Mouse (Mus musculus) thymus, postnatal 0 days (tissue): ENCODE results near the gene Garnl3. TPM values are rescaled to one million over a fixed set of nuclear protein-coding genes. Genes with fewer than 3 reads are reported as not detected.
"Not testable (repeated sequence)": the region's sequence is repeated elsewhere in the genome, so short reads cannot be mapped to it uniquely, and the experiment has no call there.

Experiments
- DNase-seq: peaks from one replicate; pipeline ENCODE4 v3.0.0-alpha.2; 2015; ENCODE audit warnings: low spot score
- polyA plus RNA-seq: library from polyadenylated mRNA; unstranded; fragments of >200 nt; fragmentation: Nextera tagmentation; extraction: Ambion mirVana; gene quantifications from 2 replicates; pipeline ENCODE4 v1.2.1, GENCODE M21; 2015

Garnl3 gene
- polyA plus RNA-seq, 1 experiment from 2014 or later, result 1.0 TPM

- DNase-seq, result no peak
Measured at GRCm38 (mm10) chr2:33156283-33156781, 24.9 kb upstream of the Garnl3 start.

- peak; percentile 70 for DNase-seq
Measured at GRCm38 (mm10) chr2:33154751-33155372, 23.4 kb upstream of the Garnl3 start.

GRCm38 (mm10) chr2:33146994-33147393 is 15.5 kb upstream of the Garnl3 start:
- DNase-seq, result no peak

DNA sequence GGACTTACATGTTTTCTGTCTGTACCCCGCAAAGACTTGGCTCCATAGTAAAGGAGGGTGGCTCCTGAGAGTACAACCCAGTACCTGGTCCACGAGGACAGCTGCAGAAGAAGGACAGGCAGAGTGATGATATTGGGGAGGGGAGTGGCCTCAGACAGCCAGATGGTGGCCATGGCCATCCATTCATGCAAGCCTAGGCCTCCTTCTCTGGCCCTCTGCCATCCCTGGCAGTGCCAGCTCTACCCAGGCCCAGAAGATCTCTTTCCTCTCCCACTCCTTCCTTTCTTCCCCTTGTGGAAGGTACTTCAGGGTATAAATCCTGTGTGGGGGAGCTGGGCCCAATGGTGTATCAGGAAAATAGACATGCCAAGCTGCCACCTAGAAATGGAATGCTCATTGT is 11.8 kb upstream of the Garnl3 start:
- DNase-seq, result no peak

GRCm38 (mm10) chr2:33138491-33138890 is 7.0 kb upstream of the Garnl3 start:
- no peak for DNase-seq

DNA sequence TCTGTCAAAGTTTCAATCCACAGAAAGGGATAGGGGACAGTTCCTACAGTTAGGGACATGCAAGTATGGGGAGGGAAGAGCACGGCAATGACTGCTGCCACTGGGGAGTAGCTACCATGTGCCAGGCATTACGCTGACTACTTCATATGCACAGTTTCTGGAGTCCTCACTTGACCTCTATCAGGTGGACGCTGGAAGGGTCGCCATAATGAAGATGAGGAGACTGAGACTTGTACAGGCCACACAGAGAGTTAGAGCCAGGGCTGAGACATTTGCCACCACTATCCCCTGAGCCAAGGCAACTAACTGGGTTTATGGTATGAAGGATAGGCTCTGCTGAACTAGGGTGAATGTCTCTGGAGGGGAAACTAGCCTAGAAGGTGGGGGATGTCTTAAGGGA is 6.3 kb upstream of the Garnl3 start:
- no peak for DNase-seq

DNA sequence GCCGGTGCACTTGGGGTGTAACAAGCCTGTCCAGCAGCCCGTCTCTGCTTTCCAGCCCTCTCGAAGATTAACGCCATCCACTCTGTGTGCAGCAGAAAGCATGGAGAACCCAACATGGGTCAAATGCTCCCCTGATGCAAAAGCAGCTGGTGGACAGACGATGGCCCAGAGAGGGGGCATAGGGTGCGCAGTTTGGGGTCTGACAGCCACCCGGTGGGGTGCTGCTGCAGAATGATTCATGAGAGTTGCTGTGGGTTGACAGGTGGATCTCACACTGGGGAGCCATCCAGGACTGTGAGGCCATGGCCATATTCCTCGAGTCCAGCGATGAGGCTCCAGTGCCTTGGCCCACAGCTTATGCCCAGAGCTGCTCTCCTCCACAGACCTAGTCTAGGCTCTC is 5.8 kb upstream of the Garnl3 start:
- no peak for DNase-seq

GRCm38 (mm10) chr2:33136366-33136765 is 4.9 kb upstream of the Garnl3 start:
- no peak for DNase-seq

GRCm38 (mm10) chr2:33134766-33135490 is 3.5 kb upstream of the Garnl3 start:
- no peak for DNase-seq

DNA sequence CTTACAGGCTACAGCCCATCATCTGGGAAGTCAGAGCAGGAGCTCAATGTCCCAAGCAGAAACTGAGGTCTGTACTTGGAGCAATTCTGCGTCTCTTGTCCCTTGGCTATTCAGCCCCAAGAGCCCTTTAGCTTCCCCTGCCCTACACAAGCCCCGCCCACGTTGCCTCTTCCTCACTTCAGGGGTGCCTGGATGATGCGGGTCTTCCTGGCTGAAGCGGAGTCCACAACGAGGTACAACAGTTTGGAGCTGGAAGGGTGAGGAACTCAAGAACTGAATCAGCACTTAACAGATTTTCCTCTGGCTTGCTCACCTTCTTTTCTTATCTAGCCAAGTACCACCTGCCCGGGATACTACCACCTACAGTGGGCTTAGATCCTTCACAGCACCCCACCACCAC is 852 bp upstream of the Garnl3 start:
- peak; percentile 5 for DNase-seq

DNA sequence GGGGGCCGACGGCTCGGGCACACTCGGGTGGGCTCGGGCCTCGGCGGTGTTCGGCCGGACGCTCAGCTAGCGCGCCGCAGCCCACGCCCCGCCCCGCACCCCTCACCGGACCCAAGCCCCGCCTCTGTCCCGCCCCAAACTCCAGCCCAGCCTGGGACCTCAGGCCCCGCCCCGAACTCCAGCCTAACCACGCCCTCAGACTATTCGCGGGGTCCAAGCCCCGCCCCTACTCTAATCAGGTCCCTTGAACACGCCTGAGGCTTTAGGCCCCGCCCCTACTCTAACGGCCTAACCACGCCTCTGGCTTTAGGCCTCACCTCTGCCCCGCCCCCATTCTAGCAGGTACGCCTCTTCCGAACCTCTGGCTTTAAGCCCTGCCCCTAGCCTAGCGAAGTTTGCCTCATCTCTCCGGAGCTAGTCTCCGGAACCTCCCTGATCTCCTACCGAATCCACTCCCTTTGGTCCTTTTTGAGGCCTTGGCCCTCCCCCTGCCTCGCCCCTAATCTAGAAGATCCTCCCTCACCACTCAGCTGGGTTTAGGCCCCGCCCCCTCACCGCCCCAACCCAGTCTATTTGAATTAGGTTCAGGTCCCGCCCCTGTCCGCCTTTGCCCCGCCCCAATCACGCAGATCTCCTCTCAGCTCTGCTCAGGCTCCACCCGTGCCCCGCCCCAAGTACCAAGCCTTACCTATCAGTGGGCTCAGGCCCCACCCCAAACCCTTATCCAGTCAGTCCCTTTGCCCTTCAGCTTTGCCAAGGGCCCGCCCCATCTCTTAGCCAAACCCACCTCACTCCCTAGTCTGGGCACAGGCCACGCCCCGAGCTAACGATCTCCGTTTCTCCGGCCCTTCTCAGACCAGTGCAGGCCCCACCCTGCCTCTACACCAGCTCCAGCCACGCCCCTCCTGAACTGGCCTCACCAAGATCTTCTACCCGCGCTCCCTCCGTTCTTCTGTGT is 649 bp downstream of the Garnl3 start:
- peak; percentile 95 for DNase-seq

DNA sequence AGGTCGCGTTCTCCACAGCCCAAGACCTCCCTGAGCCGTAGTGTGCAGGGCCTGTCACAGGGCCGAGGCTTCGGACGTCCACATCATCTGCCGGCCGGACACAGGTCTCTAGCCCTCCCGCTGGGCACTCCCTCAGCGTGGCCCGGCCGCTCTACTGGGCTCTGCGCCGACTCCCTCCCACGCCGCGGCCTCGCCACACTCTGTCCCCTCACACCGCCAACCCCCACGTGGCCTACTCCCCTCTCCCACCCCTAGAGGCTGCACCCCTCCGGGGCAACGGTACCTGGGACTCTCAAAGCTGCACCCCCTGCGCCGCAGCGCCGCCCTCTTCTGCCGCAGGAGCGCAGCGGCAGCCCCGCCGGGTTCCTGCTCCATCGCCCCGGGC is 1.3 kb downstream of the Garnl3 start:
- DNase-seq, result no peak

- DNase-seq, result peak; percentile 10
Measured at GRCm38 (mm10) chr2:33129696-33130095, 1.8 kb downstream of the Garnl3 start.

- DNase-seq, result no peak
Measured at GRCm38 (mm10) chr2:33129005-33129404, 2.4 kb downstream of the Garnl3 start.

DNA sequence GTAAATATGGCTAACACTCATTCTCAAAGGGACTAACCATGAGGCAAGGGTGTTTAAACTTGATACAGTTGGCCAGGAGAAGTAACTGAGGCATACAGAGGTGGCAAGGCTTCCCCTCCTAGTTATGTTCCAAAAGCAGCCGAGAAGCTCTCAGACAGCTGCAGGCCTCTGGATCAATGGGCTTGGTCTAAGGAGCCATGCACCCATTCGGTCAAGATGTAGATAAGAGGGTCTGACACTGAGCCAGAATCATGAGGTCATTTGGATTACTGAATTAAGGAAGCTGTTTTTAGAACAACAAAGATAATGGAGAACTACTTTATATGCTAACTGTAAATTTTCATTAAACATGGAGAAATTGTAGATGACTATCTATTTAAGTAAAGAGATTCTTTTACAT is 4.2 kb downstream of the Garnl3 start:
- no peak for DNase-seq

DNA sequence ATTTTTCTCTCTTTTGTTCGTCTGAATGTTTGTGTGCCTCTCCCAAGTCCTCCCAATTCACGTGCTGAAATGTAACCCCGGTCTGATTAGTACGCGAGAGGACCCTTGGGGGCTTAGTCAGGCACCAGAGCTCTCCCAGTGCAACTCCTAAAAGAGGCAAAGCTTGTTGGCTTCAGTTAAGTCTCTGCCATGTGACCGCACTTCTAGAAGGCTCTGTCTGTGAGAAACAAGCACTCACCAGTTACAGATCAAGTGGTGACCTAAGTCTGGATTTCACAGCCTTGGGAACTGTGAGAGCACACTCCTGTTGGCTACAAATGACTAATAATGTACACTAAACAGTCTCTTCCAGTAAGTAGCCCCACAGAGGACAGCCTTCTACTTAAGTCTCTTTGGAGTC is 8.6 kb downstream of the Garnl3 start:
- DNase-seq, result no peak

GRCm38 (mm10) chr2:33100536-33100935 is 30.9 kb downstream of the Garnl3 start:
- no peak for DNase-seq

DNA sequence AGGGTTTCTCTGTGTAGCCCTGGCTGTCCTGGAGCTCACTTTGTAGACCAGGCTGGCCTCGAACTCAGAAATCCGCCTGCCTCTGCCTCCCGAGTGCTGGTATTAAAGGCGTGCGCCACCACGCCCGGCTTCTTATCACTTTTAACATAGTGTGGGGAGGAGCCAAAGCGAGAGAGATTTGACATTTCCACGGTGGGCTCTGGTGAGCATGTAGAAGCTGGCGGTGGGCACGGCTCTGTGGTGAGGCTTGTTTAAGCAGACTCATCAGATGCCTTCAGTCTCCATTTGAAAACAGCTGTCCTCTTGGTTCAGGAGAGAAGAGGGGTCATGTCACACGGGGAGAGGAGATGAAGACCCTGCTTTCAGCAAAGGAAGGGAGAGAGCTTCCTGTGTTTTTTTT is 34.1 kb downstream of the Garnl3 start:
- DNase-seq, result not testable (repeated sequence)

GRCm38 (mm10) chr2:33095221-33095671 is 36.2 kb downstream of the Garnl3 start:
- DNase-seq, result peak; percentile 11

DNA sequence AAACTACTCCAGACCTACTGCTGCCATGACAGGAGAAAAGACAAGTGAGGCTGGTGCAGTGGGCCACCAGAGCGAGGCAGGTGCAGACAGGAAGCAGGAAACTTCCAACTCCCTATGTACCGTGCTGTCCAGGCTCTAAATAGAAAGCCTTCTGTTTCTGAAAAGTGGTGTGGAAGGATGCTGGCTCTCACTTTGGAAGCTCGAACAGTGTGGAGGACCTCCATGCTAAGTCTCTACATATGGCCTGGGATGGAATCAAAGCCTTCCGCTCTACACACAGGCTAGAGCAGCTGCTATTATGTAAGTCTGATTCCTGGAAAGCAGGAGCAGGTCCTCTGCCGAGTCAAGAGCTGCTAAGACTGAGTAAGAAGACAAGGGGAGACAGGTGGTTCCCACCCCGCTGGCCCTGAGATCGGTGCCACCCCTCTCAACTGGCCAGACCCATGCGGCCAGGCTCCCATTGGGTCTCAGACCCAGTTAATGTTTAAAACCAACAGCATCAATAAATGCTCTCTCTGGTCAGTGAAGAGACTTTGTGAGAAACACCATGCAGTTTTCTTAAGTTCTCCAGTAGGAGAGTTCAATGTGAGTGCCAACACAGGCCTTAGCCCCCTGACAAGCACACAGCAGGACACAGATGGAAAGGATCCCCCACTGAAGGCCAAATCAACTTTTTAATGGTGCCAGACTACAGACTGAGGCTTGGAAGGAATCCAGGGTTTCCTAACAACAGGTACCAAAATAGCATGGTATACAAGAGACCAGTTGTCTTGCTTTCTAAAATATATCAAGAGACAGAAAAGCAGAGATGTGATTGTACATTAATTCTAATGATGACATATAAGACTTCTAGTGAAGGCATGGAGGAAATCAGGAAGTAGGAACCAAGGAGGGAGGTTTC is 40.6 kb downstream of the Garnl3 start:
- DNase-seq, result no peak

DNA sequence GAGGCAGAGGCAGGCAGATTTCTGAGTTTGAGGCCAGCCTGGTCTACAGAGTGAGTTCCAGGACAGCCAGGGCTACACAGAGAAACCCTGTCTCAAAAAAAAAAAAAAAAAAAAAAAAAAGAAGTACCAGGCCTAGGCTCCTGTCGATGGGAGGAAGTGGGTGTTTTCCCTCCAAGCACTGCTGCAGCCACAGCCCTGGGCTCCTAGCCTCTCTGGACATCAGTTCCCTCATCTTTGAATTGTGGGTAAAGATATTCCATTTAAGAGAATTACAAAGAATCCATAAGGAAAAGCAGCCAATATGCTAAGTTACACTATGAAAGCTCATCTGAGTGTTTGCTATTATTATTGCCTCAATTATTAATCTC is 41.4 kb downstream of the Garnl3 start:
- not testable (repeated sequence) for DNase-seq
